Mouse (Mus musculus) E14TG2a.4 (cell line): Measurements from ENCODE around the gene Mthfd2.

Experiments used
- CTCF ChIP-seq: conservative IDR thresholded peaks from 2 replicates; pipeline ENCODE4 v1.5.1; 2014; ENCODE audit warnings: low read length
- NANOG ChIP-seq: IDR thresholded peaks from 2 replicates; pipeline ENCODE4 v1.6.1; 2014; ENCODE audit warnings: borderline replicate concordance, low read length, mixed read lengths

DNA sequence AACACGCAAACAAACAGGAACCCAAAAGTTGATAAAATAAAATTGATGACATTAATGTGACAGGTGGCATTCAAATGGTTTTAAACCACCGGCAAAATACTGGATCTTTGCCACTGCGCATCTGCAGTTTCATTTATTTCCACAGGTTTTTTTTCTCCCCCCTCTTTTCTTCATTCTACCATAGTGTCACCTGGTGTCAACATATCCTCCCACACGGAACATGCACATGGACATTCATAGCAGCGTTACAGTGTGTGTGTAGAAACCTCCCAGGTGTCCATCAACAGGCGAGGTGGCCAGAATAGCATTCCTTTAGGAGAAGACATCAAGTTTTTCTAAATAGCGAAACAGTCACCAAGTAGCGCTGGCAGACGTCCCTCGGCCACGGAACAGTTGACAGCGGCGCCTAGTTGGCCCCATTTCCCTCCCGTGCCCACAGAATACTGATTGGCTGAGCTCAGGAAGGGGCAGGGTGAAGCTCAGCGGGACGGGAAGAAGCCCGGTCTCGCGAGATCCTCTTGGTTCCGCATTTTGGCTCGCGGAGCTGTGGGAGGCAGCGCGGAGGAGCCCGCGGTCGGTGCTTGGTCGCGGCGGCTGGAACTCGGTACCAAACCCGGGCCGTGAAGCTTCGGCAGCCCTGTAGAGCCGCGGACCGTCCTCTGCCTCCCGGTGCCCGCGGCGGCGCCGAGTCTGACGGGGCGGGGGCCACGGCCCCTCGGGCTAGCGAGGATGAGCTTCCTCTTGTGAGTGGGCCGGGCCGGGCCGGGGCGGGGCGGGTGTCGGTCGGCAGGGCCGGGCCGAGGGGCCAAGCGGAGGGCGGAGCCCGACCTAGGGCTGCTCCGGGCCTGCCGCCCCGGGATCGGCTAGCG lies at the start of gene Mthfd2, which contains the start of gene Mob1a:
- no peak for TF ChIP-seq CTCF
- no peak for TF ChIP-seq NANOG
